Mouse (Mus musculus) inflammation-experienced regulatory T-cells, adult 6 months (primary cell): Measurements from ENCODE around the gene 2310057N15Rik. TPM values are rescaled to one million over a fixed set of nuclear protein-coding genes. Genes with fewer than 3 reads are reported as not detected.
"Not testable (repeated sequence)": the region's sequence is repeated elsewhere in the genome, so short reads cannot be mapped to it uniquely, and the experiment has no call there.

ENCODE experiments used
- ATAC-seq: one replicate; pipeline ENCODE4 v1.8.0; 2017
- polyA plus RNA-seq, 3 experiments: library from polyadenylated mRNA; unstranded; fragments of 100-300 nt; shearing (Covaris generic); gene quantifications; one replicate each; pipeline ENCODE4 v1.2.1; 2017

The 2310057N15Rik gene
- not detected for polyA plus RNA-seq

- no peak for ATAC-seq
Measured at GRCm38 (mm10) chr16:88774106-88774505, at the start of gene 2310057N15Rik. Gene 2310057N15Rik (minus strand): TSS chr16:88774206.

- no peak for ATAC-seq
Measured at GRCm38 (mm10) chr16:88823736-88824135, 49.7 kb upstream of the 2310057N15Rik start.

- ATAC-seq: no peak
Measured at GRCm38 (mm10) chr16:88820066-88820465, 46.1 kb upstream of the 2310057N15Rik start, which contains the start of gene Krtap15. Gene Krtap15 (plus strand): TSS chr16:88820215.

- ATAC-seq: no peak
Measured at GRCm38 (mm10) chr16:88811827-88812226, 37.8 kb upstream of the 2310057N15Rik start, which contains the start of gene Gm20741. Gene Gm20741 (minus strand): TSS chr16:88812220.

- no peak for ATAC-seq
Measured at GRCm38 (mm10) chr16:88786786-88787185, 12.8 kb upstream of the 2310057N15Rik start.

GRCm38 (mm10) chr16:88777596-88777995, 3.6 kb upstream of the 2310057N15Rik start, which contains the start of gene Gm5965:
Gene Gm5965 (plus strand): TSS chr16:88777896.
- ATAC-seq: no peak

GRCm38 (mm10) chr16:88758547-88758946, 15.5 kb downstream of the 2310057N15Rik start, which contains the start of gene 2310034C09Rik:
Gene 2310034C09Rik (plus strand): TSS chr16:88758847.
- ATAC-seq: not testable (repeated sequence)

- ATAC-seq: not testable (repeated sequence)
Measured at GRCm38 (mm10) chr16:88751535-88751934, 22.5 kb downstream of the 2310057N15Rik start, which contains the start of gene Krtap13. Gene Krtap13 (minus strand): TSS chr16:88751635.

- ATAC-seq: no peak
Measured at GRCm38 (mm10) chr16:88747943-88748342, 26.1 kb downstream of the 2310057N15Rik start.

- ATAC-seq: no peak
Measured at GRCm38 (mm10) chr16:88744750-88745340, 29.2 kb downstream of the 2310057N15Rik start.

- ATAC-seq: no peak
Measured at GRCm38 (mm10) chr16:88735391-88735790, 38.6 kb downstream of the 2310057N15Rik start.

- no peak for ATAC-seq
Measured at GRCm38 (mm10) chr16:88728812-88729275, 45.2 kb downstream of the 2310057N15Rik start, which contains the start of gene Krtap13-1. Gene Krtap13-1 (plus strand): TSS chr16:88728862.

Other genes starting within 250 kb of the 2310057N15Rik start
- not detected for gene Cldn8, start 211.0 kb downstream of the 2310057N15Rik start, polyA plus RNA-seq
- gene Krtap24-1, start 161.9 kb downstream of the 2310057N15Rik start, polyA plus RNA-seq: not detected
- gene 2310079G19Rik, start 146.5 kb downstream of the 2310057N15Rik start, polyA plus RNA-seq: not detected
- gene Krtap26-1, start 126.4 kb downstream of the 2310057N15Rik start, polyA plus RNA-seq: not detected
- gene Krtap27-1, start 102.5 kb downstream of the 2310057N15Rik start, polyA plus RNA-seq: not detected
- not detected for gene 2310061N02Rik, start 66.2 kb downstream of the 2310057N15Rik start, polyA plus RNA-seq
- gene Krtap13-1, start 45.3 kb downstream of the 2310057N15Rik start, polyA plus RNA-seq: not detected
- gene Krtap13, start 22.6 kb downstream of the 2310057N15Rik start, polyA plus RNA-seq: not detected
- gene 2310034C09Rik, start 15.4 kb downstream of the 2310057N15Rik start, polyA plus RNA-seq: not detected
- not detected for gene Gm5965, start 3.7 kb upstream of the 2310057N15Rik start, polyA plus RNA-seq
- not detected for gene Gm20741, start 38.0 kb upstream of the 2310057N15Rik start, polyA plus RNA-seq
- gene Krtap15, start 46.0 kb upstream of the 2310057N15Rik start, polyA plus RNA-seq: not detected
- not detected for gene Krtap14, start 51.9 kb upstream of the 2310057N15Rik start, polyA plus RNA-seq
- not detected for gene Krtap19-1, start 95.2 kb upstream of the 2310057N15Rik start, polyA plus RNA-seq
- gene Krtap19-2, start 100.1 kb upstream of the 2310057N15Rik start, polyA plus RNA-seq: not detected
- not detected for gene Krtap19-3, start 103.8 kb upstream of the 2310057N15Rik start, polyA plus RNA-seq
- gene Krtap19-4, start 110.9 kb upstream of the 2310057N15Rik start, polyA plus RNA-seq: not detected
- gene Krtap19-5, start 122.3 kb upstream of the 2310057N15Rik start, polyA plus RNA-seq: not detected
- not detected for gene Krtap19-9b, start 158.1 kb upstream of the 2310057N15Rik start, polyA plus RNA-seq
- gene Krtap16-3, start 188.7 kb upstream of the 2310057N15Rik start, polyA plus RNA-seq: not detected
- gene Krtap22-2, start 236.6 kb upstream of the 2310057N15Rik start, polyA plus RNA-seq: not detected
- not detected for gene Gm10229, start 241.1 kb upstream of the 2310057N15Rik start, polyA plus RNA-seq